Mouse (Mus musculus): Measurements from ENCODE around the gene Rprd2.

- no peak for TF ChIP-seq CTCF (IDR thresholded peaks at IDR 0.05; ENCODE audit: insufficient read depth, low read length)
- TF ChIP-seq POLR2A (IDR thresholded peaks at IDR 0.05; ENCODE audit: borderline replicate concordance, extremely low read depth, low read depth, low read length): no peak
Measured at GRCm38 (mm10) chr3:95867408-95867807, 48.7 kb upstream of the Rprd2 start.

All from lung, adult 2 months (tissue).